Mouse (Mus musculus): ENCODE results near the gene Actl7a. TPM values are rescaled to one million over a fixed set of nuclear protein-coding genes. Genes with fewer than 3 reads are reported as not detected.
A peak's percentile ranks its signal among the peaks of the same experiment; 100 is the strongest.

The Actl7a gene
- polyA plus RNA-seq (2014; fragmentation: Nextera tagmentation; extraction: Ambion mirVana) = not detected in 2 replicates

- 97% methylated on average over 21 of the region's 21 CpGs for WGBS
- H3K36me3 ChIP-seq (ENCODE audit: control insufficient read depth, insufficient read depth, low read length) = peaks cover 36% of the 10 kb centered on the region
Observed at GRCm38 (mm10) chr4:56743363-56744195, at the start of gene Actl7a. Gene Actl7a, plus strand, starts transcription at chr4:56743413.

GRCm38 (mm10) chr4:56696401-56696800 lies 46.8 kb upstream of the Actl7a start:
- 82% methylated on average over 7 of the region's 7 CpGs for WGBS
- Histone ChIP-seq H3K27ac (replicated peaks; ENCODE audit: low read depth, low read length) (no peak overlapping the region), H3K36me3 (ENCODE audit: control insufficient read depth, insufficient read depth, low read length) (no peaks in the 10 kb centered on the region), H3K9ac (ENCODE audit: low read depth, low read length) (no peak overlapping the region), H3K4me1 (ENCODE audit: control insufficient read depth, insufficient read depth, low read length) (no peaks in the 10 kb centered on the region), H3K4me3 (ENCODE audit: low read depth, low read length) (no peak overlapping the region), H3K9me3 (ENCODE audit: control insufficient read depth, low read length) (no peaks in the 10 kb centered on the region), H3K4me2 (ENCODE audit: low read depth, low read length) (no peak overlapping the region), H3K27me3 (replicated peaks; ENCODE audit: control insufficient read depth, insufficient read depth, low read length) (no peaks in the 10 kb centered on the region)
- DNase-seq (ENCODE audit: low spot score) (no peak), ATAC-seq (ENCODE audit: low read depth) (no peak)

More at GRCm38 (mm10) chr4:56743363-56744195, at the start of gene Actl7a:
- Histone ChIP-seq H3K4me3 (ENCODE audit: low read depth, low read length) (no peak within 1 kb of the TSS), H3K9ac (ENCODE audit: low read depth, low read length) (no peak within 1 kb of the TSS), H3K27me3 (replicated peaks; ENCODE audit: control insufficient read depth, insufficient read depth, low read length) (no peaks in the 10 kb centered on the region), H3K4me1 (ENCODE audit: control insufficient read depth, insufficient read depth, low read length) (no peaks in the 10 kb centered on the region), H3K9me3 (ENCODE audit: control insufficient read depth, low read length) (no peaks in the 10 kb centered on the region), H3K27ac (replicated peaks; ENCODE audit: low read depth, low read length) (no peak within 1 kb of the TSS), H3K4me2 (ENCODE audit: low read depth, low read length) (no peak within 1 kb of the TSS)
- DNase-seq (ENCODE audit: low spot score) = no peak
- no peak for ATAC-seq (ENCODE audit: low read depth)

- H3K36me3 ChIP-seq (ENCODE audit: control insufficient read depth, insufficient read depth, low read length) = no peaks in the 10 kb centered on the region
- H3K4me3 ChIP-seq (ENCODE audit: low read depth, low read length) = no peak overlapping the region
- DNase-seq (ENCODE audit: low spot score) (no peak), ATAC-seq (ENCODE audit: low read depth) (no peak)
- 38% methylated on average over 5 of the region's 5 CpGs for WGBS
- H3K9me3 ChIP-seq (ENCODE audit: control insufficient read depth, low read length) = no peaks in the 10 kb centered on the region
- peaks cover 9% of the 10 kb centered on the region for H3K4me1 ChIP-seq (ENCODE audit: control insufficient read depth, insufficient read depth, low read length)
- no peaks in the 10 kb centered on the region for H3K27me3 ChIP-seq (replicated peaks; ENCODE audit: control insufficient read depth, insufficient read depth, low read length)
- H3K9ac ChIP-seq (ENCODE audit: low read depth, low read length) = no peak overlapping the region
- no peak overlapping the region for H3K4me2 ChIP-seq (ENCODE audit: low read depth, low read length)
- no peak overlapping the region for H3K27ac ChIP-seq (replicated peaks; ENCODE audit: low read depth, low read length)
Observed at GRCm38 (mm10) chr4:56698671-56699070, 44.5 kb upstream of the Actl7a start.

- no peaks in the 10 kb centered on the region for H3K36me3 ChIP-seq (ENCODE audit: control insufficient read depth, insufficient read depth, low read length)
- 10% methylated on average over 10 of the region's 10 CpGs for WGBS
- no peak overlapping the region for H3K9ac ChIP-seq (ENCODE audit: low read depth, low read length)
- DNase-seq (ENCODE audit: low spot score) (no peak), ATAC-seq (ENCODE audit: low read depth) (no peak)
- H3K4me1 ChIP-seq (ENCODE audit: control insufficient read depth, insufficient read depth, low read length) = peaks cover 12% of the 10 kb centered on the region
- H3K4me2 ChIP-seq (ENCODE audit: low read depth, low read length) = peak overlapping the region; percentile 10; the same call in 1 of the 2 replicates
- no peaks in the 10 kb centered on the region for H3K27me3 ChIP-seq (replicated peaks; ENCODE audit: control insufficient read depth, insufficient read depth, low read length)
- H3K9me3 ChIP-seq (ENCODE audit: control insufficient read depth, low read length) = no peaks in the 10 kb centered on the region
- no peak overlapping the region for H3K27ac ChIP-seq (replicated peaks; ENCODE audit: low read depth, low read length)
- H3K4me3 ChIP-seq (ENCODE audit: low read depth, low read length) = peak overlapping the region; percentile 7; the same call in 1 of the 2 replicates
Observed at GRCm38 (mm10) chr4:56702234-56702633, 41.0 kb upstream of the Actl7a start.

GRCm38 (mm10) chr4:56713155-56713554 lies 30.1 kb upstream of the Actl7a start:
- H3K36me3 ChIP-seq (ENCODE audit: control insufficient read depth, insufficient read depth, low read length) = no peaks in the 10 kb centered on the region
- WGBS = 88% methylated on average over 3 of the region's 3 CpGs
- H3K27me3 ChIP-seq (replicated peaks; ENCODE audit: control insufficient read depth, insufficient read depth, low read length) = no peaks in the 10 kb centered on the region
- H3K9me3 ChIP-seq (ENCODE audit: control insufficient read depth, low read length) = no peaks in the 10 kb centered on the region
- no peak overlapping the region for H3K4me2 ChIP-seq (ENCODE audit: low read depth, low read length)
- no peak overlapping the region for H3K27ac ChIP-seq (replicated peaks; ENCODE audit: low read depth, low read length)
- no peak overlapping the region for H3K4me3 ChIP-seq (ENCODE audit: low read depth, low read length)
- DNase-seq (ENCODE audit: low spot score) (no peak), ATAC-seq (ENCODE audit: low read depth) (no peak)
- no peak overlapping the region for H3K9ac ChIP-seq (ENCODE audit: low read depth, low read length)
- H3K4me1 ChIP-seq (ENCODE audit: control insufficient read depth, insufficient read depth, low read length) = no peaks in the 10 kb centered on the region; the same call in 1 of the 2 replicates

- Histone ChIP-seq H3K9me3 (ENCODE audit: control insufficient read depth, low read length) (no peaks in the 10 kb centered on the region), H3K27me3 (replicated peaks; ENCODE audit: control insufficient read depth, insufficient read depth, low read length) (no peaks in the 10 kb centered on the region), H3K9ac (ENCODE audit: low read depth, low read length) (no peak overlapping the region), H3K4me3 (ENCODE audit: low read depth, low read length) (no peak overlapping the region), H3K36me3 (ENCODE audit: control insufficient read depth, insufficient read depth, low read length) (no peaks in the 10 kb centered on the region), H3K27ac (replicated peaks; ENCODE audit: low read depth, low read length) (no peak overlapping the region), H3K4me1 (ENCODE audit: control insufficient read depth, insufficient read depth, low read length) (peaks cover 6% of the 10 kb centered on the region; the same call in 1 of the 2 replicates), H3K4me2 (ENCODE audit: low read depth, low read length) (no peak overlapping the region)
- ATAC-seq (ENCODE audit: low read depth) (no peak), DNase-seq (ENCODE audit: low spot score) (no peak)
- WGBS = 60% methylated on average over 5 of the region's 5 CpGs
Observed at GRCm38 (mm10) chr4:56716801-56717200, 26.4 kb upstream of the Actl7a start.

GRCm38 (mm10) chr4:56717932-56718331 lies 25.3 kb upstream of the Actl7a start:
- H3K27me3 ChIP-seq (replicated peaks; ENCODE audit: control insufficient read depth, insufficient read depth, low read length) = no peaks in the 10 kb centered on the region
- no peak overlapping the region for H3K9ac ChIP-seq (ENCODE audit: low read depth, low read length)
- no peak overlapping the region for H3K4me3 ChIP-seq (ENCODE audit: low read depth, low read length)
- H3K27ac ChIP-seq (replicated peaks; ENCODE audit: low read depth, low read length) = no peak overlapping the region
- peaks cover 6% of the 10 kb centered on the region; the same call in 1 of the 2 replicates for H3K4me1 ChIP-seq (ENCODE audit: control insufficient read depth, insufficient read depth, low read length)
- ATAC-seq (ENCODE audit: low read depth) = no peak
- H3K4me2 ChIP-seq (ENCODE audit: low read depth, low read length) = no peak overlapping the region
- H3K36me3 ChIP-seq (ENCODE audit: control insufficient read depth, insufficient read depth, low read length) = no peaks in the 10 kb centered on the region
- DNase-seq (ENCODE audit: low spot score) = no peak
- H3K9me3 ChIP-seq (ENCODE audit: control insufficient read depth, low read length) = no peaks in the 10 kb centered on the region
- 85% methylated on average over 3 of the region's 3 CpGs for WGBS

- Histone ChIP-seq H3K4me2 (ENCODE audit: low read depth, low read length) (no peak overlapping the region), H3K27ac (replicated peaks; ENCODE audit: low read depth, low read length) (no peak overlapping the region), H3K9ac (ENCODE audit: low read depth, low read length) (no peak overlapping the region), H3K9me3 (ENCODE audit: control insufficient read depth, low read length) (no peaks in the 10 kb centered on the region), H3K4me1 (ENCODE audit: control insufficient read depth, insufficient read depth, low read length) (peaks cover 6% of the 10 kb centered on the region; the same call in 1 of the 2 replicates), H3K27me3 (replicated peaks; ENCODE audit: control insufficient read depth, insufficient read depth, low read length) (no peaks in the 10 kb centered on the region), H3K4me3 (ENCODE audit: low read depth, low read length) (no peak overlapping the region), H3K36me3 (ENCODE audit: control insufficient read depth, insufficient read depth, low read length) (no peaks in the 10 kb centered on the region)
- DNase-seq (ENCODE audit: low spot score) (no peak), ATAC-seq (ENCODE audit: low read depth) (no peak)
- WGBS = 48% methylated on average over 12 of the region's 12 CpGs
Observed at GRCm38 (mm10) chr4:56718573-56719442, 24.4 kb upstream of the Actl7a start.

All from embryonic facial prominence, embryonic 14.5 days (tissue).